Mouse (Mus musculus): ENCODE measurements around the gene Chst11. TPM values are rescaled to one million over a fixed set of nuclear protein-coding genes. Genes with fewer than 3 reads are reported as not detected.

The Chst11 gene
- polyA plus RNA-seq, 1 experiment from 2014 or later, result 3.2 TPM

DNA sequence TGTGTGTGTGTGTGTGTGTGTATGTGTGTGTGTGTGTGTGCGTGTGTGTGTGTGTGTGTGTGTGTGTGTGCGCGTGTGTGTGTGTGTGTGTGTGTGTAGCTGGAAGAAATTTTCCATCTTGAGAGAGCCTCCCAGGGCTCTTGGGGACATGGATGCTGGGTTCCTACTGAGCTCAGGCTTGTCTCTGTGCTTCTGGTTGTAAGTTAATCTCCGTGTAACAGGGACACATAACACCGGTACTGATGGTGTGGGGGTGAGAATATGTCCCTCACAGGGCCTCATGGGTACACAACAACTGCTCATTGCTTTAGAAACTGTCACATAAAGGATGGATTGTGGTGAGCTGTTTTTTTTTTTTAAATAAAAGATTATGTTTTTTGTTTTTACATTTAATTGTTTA lies 33.2 kb downstream of the Chst11 start:
- Histone ChIP-seq H3K9ac (ENCODE audit: low read depth, low read length) (no peak overlapping the region), H3K4me1 (ENCODE audit: control insufficient read depth, insufficient read depth, low read length) (peaks cover 35% of the 10 kb centered on the region), H3K27me3 (ENCODE audit: control insufficient read depth, insufficient read depth, low read depth, low read length) (no peaks in the 10 kb centered on the region), H3K4me2 (ENCODE audit: low read length) (no peak overlapping the region), H3K36me3 (ENCODE audit: control insufficient read depth, insufficient read depth, low read length) (no peaks in the 10 kb centered on the region), H3K27ac (ENCODE audit: low read length) (no peak overlapping the region), H3K4me3 (ENCODE audit: low read depth, low read length) (no peak overlapping the region), H3K9me3 (replicated peaks; ENCODE audit: control insufficient read depth, low read length, poor library complexity, severe bottlenecking) (no peaks in the 10 kb centered on the region)
- ATAC-seq, result no peak
- WGBS, result 55% methylated on average over 5 of the region's 5 CpGs

DNA sequence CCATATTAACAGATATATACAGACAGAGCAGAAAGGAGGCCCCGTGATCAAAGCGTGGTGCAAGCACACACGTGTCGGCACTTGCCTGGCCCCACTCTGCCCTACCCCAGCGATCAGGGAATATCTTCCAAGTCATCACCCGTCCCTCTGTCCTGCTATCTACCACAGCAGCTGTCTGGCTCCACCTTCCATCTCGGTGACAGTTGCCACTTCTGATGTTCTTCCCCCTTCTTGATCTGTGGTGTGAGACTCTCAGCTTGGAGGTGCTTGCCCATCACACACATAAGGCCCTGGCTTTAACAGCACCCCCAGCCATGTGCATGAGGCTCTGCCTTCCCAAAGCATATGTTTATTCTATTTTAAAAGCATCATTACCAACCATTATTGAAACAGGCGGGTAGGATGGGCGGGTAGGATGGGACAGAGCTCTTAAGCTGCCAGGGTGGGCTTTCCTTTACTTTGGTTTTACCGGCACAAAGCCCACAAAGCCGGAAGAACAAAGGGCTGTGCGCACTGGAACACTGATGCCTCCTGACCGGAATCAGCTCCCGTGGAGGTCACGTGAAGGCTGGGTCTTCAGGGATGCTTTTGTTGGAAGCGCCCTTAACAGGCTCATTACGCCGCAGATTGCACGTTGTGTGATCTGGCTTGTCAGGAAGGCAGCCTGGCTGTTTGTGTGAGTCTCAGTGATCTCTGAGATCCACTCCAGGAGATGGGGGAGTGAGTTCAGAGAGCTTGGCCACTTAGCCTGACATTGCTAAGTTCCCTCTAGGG lies 34.4 kb downstream of the Chst11 start:
- peak; percentile 72 for ATAC-seq
- Histone ChIP-seq H3K4me2 (ENCODE audit: low read length) (peak overlapping the region; percentile 42), H3K4me1 (ENCODE audit: control insufficient read depth, insufficient read depth, low read length) (peaks cover 35% of the 10 kb centered on the region), H3K4me3 (ENCODE audit: low read depth, low read length) (no peak overlapping the region), H3K9ac (ENCODE audit: low read depth, low read length) (peak overlapping the region; percentile 49), H3K9me3 (replicated peaks; ENCODE audit: control insufficient read depth, low read length, poor library complexity, severe bottlenecking) (no peaks in the 10 kb centered on the region), H3K27me3 (ENCODE audit: control insufficient read depth, insufficient read depth, low read depth, low read length) (no peaks in the 10 kb centered on the region), H3K36me3 (ENCODE audit: control insufficient read depth, insufficient read depth, low read length) (no peaks in the 10 kb centered on the region), H3K27ac (ENCODE audit: low read length) (peak overlapping the region; percentile 66)
- 20% methylated on average over 19 of the region's 19 CpGs for WGBS

DNA sequence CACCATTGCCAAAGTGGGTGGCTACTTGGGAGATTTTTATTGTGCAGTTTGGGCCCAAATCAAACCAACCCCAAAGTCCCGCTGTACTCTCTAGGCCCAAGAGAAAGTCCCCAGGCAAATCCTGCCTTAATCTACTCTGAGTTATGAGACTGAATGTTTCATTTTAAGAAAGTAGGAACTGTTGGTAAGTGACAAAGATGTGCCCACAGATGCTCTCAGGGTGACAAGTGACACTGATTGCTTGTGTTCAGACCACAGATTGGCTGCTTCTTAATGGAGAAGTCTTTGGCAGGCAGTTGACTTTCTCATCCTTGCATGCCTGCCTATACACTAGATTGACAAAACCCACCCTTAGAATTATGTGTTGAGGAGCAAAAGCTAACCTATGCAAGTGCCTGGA lies 37.3 kb downstream of the Chst11 start:
- no peak overlapping the region for H3K4me3 ChIP-seq (ENCODE audit: low read depth, low read length)
- no peaks in the 10 kb centered on the region for H3K27me3 ChIP-seq (ENCODE audit: control insufficient read depth, insufficient read depth, low read depth, low read length)
- no peak overlapping the region for H3K9ac ChIP-seq (ENCODE audit: low read depth, low read length)
- WGBS, result 96% methylated on average over 1 of the region's 1 CpGs
- H3K4me2 ChIP-seq (ENCODE audit: low read length), result no peak overlapping the region
- peaks cover 29% of the 10 kb centered on the region for H3K4me1 ChIP-seq (ENCODE audit: control insufficient read depth, insufficient read depth, low read length)
- no peaks in the 10 kb centered on the region for H3K9me3 ChIP-seq (replicated peaks; ENCODE audit: control insufficient read depth, low read length, poor library complexity, severe bottlenecking)
- no peak overlapping the region for H3K27ac ChIP-seq (ENCODE audit: low read length)
- ATAC-seq, result no peak
- H3K36me3 ChIP-seq (ENCODE audit: control insufficient read depth, insufficient read depth, low read length), result no peaks in the 10 kb centered on the region

DNA sequence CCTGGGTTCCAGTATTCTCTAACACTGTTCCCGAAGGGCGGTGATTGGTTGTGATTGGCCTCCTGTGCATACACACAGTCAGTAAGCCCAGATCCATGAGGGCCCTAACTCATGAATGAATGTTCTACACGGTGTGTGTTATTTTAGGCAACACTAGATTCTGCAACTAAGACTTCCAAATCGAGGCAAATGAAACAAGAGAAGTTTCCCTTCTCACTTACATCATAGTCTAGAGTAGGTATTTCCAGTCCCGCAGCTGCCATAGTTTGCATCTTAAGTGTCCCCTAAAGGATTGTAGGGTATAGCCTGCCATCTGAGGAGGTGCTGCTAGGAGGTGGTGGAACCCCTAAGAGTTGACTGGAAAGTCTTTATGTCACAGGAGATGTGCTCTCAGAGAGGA lies 40.9 kb downstream of the Chst11 start:
- Histone ChIP-seq H3K4me2 (ENCODE audit: low read length) (no peak overlapping the region), H3K36me3 (ENCODE audit: control insufficient read depth, insufficient read depth, low read length) (no peaks in the 10 kb centered on the region), H3K9me3 (replicated peaks; ENCODE audit: control insufficient read depth, low read length, poor library complexity, severe bottlenecking) (no peaks in the 10 kb centered on the region), H3K4me3 (ENCODE audit: low read depth, low read length) (no peak overlapping the region), H3K27me3 (ENCODE audit: control insufficient read depth, insufficient read depth, low read depth, low read length) (no peaks in the 10 kb centered on the region), H3K9ac (ENCODE audit: low read depth, low read length) (no peak overlapping the region), H3K27ac (ENCODE audit: low read length) (no peak overlapping the region), H3K4me1 (ENCODE audit: control insufficient read depth, insufficient read depth, low read length) (peaks cover 10% of the 10 kb centered on the region)
- WGBS, result 96% methylated on average over 5 of the region's 5 CpGs
- no peak for ATAC-seq

DNA sequence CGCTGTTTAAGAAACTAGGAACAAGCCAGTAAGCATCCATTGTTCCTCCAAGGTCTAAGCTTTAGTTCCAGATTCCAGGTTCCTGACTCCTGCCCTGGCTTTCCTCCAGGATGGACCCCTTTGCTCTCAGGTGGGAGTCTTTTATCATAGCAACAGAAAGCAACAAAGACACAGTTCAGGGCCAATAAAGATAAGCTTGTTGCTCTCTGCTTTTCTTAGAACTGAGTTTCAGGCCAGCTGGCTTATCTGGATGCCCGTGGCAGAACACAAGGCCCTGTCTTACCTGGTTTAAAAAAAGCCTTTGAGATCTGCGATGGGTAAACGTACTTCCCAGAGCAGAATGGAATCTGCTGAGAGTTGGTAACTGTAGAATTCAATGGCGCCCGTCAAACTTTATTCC lies 42.4 kb downstream of the Chst11 start:
- Histone ChIP-seq H3K36me3 (ENCODE audit: control insufficient read depth, insufficient read depth, low read length) (no peaks in the 10 kb centered on the region), H3K4me3 (ENCODE audit: low read depth, low read length) (no peak overlapping the region), H3K27me3 (ENCODE audit: control insufficient read depth, insufficient read depth, low read depth, low read length) (no peaks in the 10 kb centered on the region), H3K4me1 (ENCODE audit: control insufficient read depth, insufficient read depth, low read length) (0 out of 2 replicates have a peak, but pooled peaks cover 2% of the 10 kb centered on the region), H3K4me2 (ENCODE audit: low read length) (no peak overlapping the region), H3K9ac (ENCODE audit: low read depth, low read length) (no peak overlapping the region), H3K9me3 (replicated peaks; ENCODE audit: control insufficient read depth, low read length, poor library complexity, severe bottlenecking) (no peaks in the 10 kb centered on the region), H3K27ac (ENCODE audit: low read length) (no peak overlapping the region)
- WGBS, result 89% methylated on average over 6 of the region's 6 CpGs
- ATAC-seq, result no peak

DNA sequence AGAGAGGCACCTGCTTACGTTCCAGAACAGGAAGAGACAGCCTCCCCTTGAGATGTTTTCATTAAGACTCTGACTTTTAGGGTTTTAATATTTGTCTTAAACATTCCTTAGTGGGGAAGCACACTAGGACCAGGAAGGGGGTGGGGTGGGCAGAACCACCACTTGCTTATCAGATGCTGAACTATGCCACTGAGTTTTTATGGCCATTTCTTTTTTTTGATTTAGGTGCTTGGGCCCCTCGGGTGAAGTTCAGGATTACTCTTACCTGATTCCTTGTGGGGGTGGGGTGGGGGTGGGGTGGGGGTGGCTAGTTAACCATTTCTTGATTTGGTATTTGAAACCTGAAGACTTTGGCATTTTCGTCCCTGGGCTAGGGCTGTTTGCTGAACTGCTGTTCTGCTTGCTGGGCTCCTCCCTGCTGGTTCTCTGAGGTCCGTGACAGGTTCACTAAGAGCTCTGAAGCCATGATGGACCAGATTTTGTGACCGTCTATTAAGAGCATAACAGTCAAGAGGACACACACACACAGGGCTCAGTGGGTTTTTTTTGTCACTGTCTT lies 44.9 kb downstream of the Chst11 start:
- Histone ChIP-seq H3K4me3 (ENCODE audit: low read depth, low read length) (no peak overlapping the region), H3K4me1 (ENCODE audit: control insufficient read depth, insufficient read depth, low read length) (0 out of 2 replicates have a peak, but pooled peaks cover 2% of the 10 kb centered on the region), H3K27me3 (ENCODE audit: control insufficient read depth, insufficient read depth, low read depth, low read length) (no peaks in the 10 kb centered on the region), H3K9ac (ENCODE audit: low read depth, low read length) (no peak overlapping the region), H3K9me3 (replicated peaks; ENCODE audit: control insufficient read depth, low read length, poor library complexity, severe bottlenecking) (no peaks in the 10 kb centered on the region), H3K27ac (ENCODE audit: low read length) (no peak overlapping the region), H3K4me2 (ENCODE audit: low read length) (no peak overlapping the region), H3K36me3 (ENCODE audit: control insufficient read depth, insufficient read depth, low read length) (no peaks in the 10 kb centered on the region)
- 75% methylated on average over 5 of the region's 5 CpGs for WGBS
- no peak for ATAC-seq

DNA sequence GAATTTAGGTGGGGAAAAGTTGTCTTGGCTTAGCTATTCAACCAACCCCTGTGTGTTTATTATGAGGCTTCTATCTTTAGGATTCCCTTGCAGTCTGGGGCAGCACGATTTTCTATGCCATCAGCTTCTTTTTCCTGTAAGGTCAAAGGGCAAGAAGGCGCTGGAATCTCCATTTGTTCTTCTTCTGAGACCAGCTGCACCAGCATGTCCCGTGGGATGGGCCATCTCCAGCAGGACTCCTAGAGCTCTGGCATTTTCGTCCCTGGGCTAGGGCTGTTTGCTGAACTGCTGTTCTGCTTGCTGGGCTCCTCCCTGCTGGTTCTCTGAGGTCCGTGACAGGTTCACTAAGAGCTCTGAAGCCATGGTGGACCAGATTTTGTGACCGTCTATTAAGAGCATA lies 45.6 kb downstream of the Chst11 start:
- H3K4me3 ChIP-seq (ENCODE audit: low read depth, low read length), result no peak overlapping the region
- ATAC-seq, result no peak
- H3K36me3 ChIP-seq (ENCODE audit: control insufficient read depth, insufficient read depth, low read length), result no peaks in the 10 kb centered on the region
- H3K4me1 ChIP-seq (ENCODE audit: control insufficient read depth, insufficient read depth, low read length), result 0 out of 2 replicates have a peak, but pooled peaks cover 2% of the 10 kb centered on the region
- 25% methylated on average over 6 of the region's 6 CpGs for WGBS
- H3K9ac ChIP-seq (ENCODE audit: low read depth, low read length), result no peak overlapping the region
- no peaks in the 10 kb centered on the region for H3K9me3 ChIP-seq (replicated peaks; ENCODE audit: control insufficient read depth, low read length, poor library complexity, severe bottlenecking)
- H3K4me2 ChIP-seq (ENCODE audit: low read length), result no peak overlapping the region
- no peaks in the 10 kb centered on the region for H3K27me3 ChIP-seq (ENCODE audit: control insufficient read depth, insufficient read depth, low read depth, low read length)
- H3K27ac ChIP-seq (ENCODE audit: low read length), result no peak overlapping the region

DNA sequence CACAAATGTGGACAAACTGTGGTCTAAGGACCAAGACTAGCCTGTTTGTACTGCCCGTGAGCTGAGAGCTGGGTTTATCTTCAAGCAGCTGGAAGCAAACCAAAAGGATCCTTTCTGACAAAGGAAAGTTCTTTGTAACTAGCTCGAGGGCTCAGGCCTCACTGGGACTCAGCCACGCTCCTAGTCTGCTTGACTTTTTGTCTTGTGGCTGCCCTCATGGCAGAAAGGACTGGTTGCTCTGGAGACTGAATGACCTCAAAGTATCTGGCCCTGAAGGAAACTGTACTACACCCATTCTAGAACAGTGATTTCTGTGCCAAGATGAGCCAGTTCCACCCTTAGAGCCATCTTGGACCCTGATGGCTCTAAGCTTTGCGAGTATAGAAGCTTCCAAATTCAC lies 46.3 kb downstream of the Chst11 start:
- Histone ChIP-seq H3K27me3 (ENCODE audit: control insufficient read depth, insufficient read depth, low read depth, low read length) (no peaks in the 10 kb centered on the region), H3K4me2 (ENCODE audit: low read length) (no peak overlapping the region), H3K4me1 (ENCODE audit: control insufficient read depth, insufficient read depth, low read length) (peaks cover 2% of the 10 kb centered on the region), H3K36me3 (ENCODE audit: control insufficient read depth, insufficient read depth, low read length) (no peaks in the 10 kb centered on the region), H3K9ac (ENCODE audit: low read depth, low read length) (no peak overlapping the region), H3K4me3 (ENCODE audit: low read depth, low read length) (no peak overlapping the region), H3K9me3 (replicated peaks; ENCODE audit: control insufficient read depth, low read length, poor library complexity, severe bottlenecking) (no peaks in the 10 kb centered on the region), H3K27ac (ENCODE audit: low read length) (no peak overlapping the region)
- ATAC-seq, result no peak
- 51% methylated on average over 4 of the region's 4 CpGs for WGBS

DNA sequence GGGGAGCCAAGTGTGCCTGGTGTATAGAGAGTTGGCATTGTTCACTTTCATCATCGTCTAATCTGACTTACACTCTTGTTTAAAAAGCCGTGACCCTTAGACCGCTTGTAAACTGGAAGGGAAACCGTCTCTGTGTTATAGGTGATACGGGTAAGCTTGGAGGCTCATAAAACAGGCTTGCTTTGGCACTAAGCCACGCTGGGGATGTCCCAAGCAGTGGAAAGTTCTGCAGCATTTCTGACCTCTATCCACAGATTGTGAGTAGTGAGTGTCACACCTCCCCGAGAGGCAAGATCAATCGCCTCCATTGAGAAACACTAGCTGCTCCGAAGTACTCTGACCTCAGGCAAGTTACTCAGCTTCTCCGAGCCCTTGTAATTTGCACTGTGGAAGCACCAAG lies 47.3 kb downstream of the Chst11 start:
- H3K9ac ChIP-seq (ENCODE audit: low read depth, low read length), result no peak overlapping the region
- peaks cover 5% of the 10 kb centered on the region for H3K4me1 ChIP-seq (ENCODE audit: control insufficient read depth, insufficient read depth, low read length)
- no peak overlapping the region for H3K4me2 ChIP-seq (ENCODE audit: low read length)
- no peak overlapping the region for H3K4me3 ChIP-seq (ENCODE audit: low read depth, low read length)
- no peak overlapping the region for H3K27ac ChIP-seq (ENCODE audit: low read length)
- H3K9me3 ChIP-seq (replicated peaks; ENCODE audit: control insufficient read depth, low read length, poor library complexity, severe bottlenecking), result no peaks in the 10 kb centered on the region
- no peak for ATAC-seq
- no peaks in the 10 kb centered on the region for H3K27me3 ChIP-seq (ENCODE audit: control insufficient read depth, insufficient read depth, low read depth, low read length)
- WGBS, result 76% methylated on average over 10 of the region's 10 CpGs
- no peaks in the 10 kb centered on the region for H3K36me3 ChIP-seq (ENCODE audit: control insufficient read depth, insufficient read depth, low read length)

Data from midbrain, embryonic 16.5 days (tissue).